Mouse (Mus musculus) yolk sac, embryonic 10.5 days (tissue): Measurements from ENCODE around the gene Rnf145.
"Not testable (repeated sequence)": the region's sequence is repeated elsewhere in the genome, so short reads cannot be mapped to it uniquely, and the experiment has no call there.

Experiments used
- DNase-seq: peaks from one replicate; pipeline ENCODE4 v3.0.0-alpha.2; 2017; ENCODE audit warnings: low spot score

Gene Rnf145

GRCm38 (mm10) chr11:44562389-44563135, 43.8 kb downstream of the Rnf145 start:
- no peak for DNase-seq

GRCm38 (mm10) chr11:44564245-44564864, 45.6 kb downstream of the Rnf145 start:
- no peak for DNase-seq

- DNase-seq: no peak
Observed at GRCm38 (mm10) chr11:44564940-44565339, 46.2 kb downstream of the Rnf145 start.

GRCm38 (mm10) chr11:44570336-44570735, 51.6 kb downstream of the Rnf145 start:
- DNase-seq: not testable (repeated sequence)

- DNase-seq: no peak
Observed at GRCm38 (mm10) chr11:44572781-44573180, 54.0 kb downstream of the Rnf145 start.

- DNase-seq: peak; percentile 22
Observed at GRCm38 (mm10) chr11:44573396-44573795, 54.6 kb downstream of the Rnf145 start.

GRCm38 (mm10) chr11:44574391-44574790, 55.6 kb downstream of the Rnf145 start:
- DNase-seq: no peak

- DNase-seq: no peak
Observed at GRCm38 (mm10) chr11:44574820-44575219, 56.1 kb downstream of the Rnf145 start.

- DNase-seq: no peak
Observed at GRCm38 (mm10) chr11:44577911-44578310, 59.1 kb downstream of the Rnf145 start.

GRCm38 (mm10) chr11:44581277-44581683, 62.5 kb downstream of the Rnf145 start:
- peak; percentile 38 for DNase-seq

GRCm38 (mm10) chr11:44586047-44586696, 67.4 kb downstream of the Rnf145 start:
- DNase-seq: peak; percentile 17

- no peak for DNase-seq
Observed at GRCm38 (mm10) chr11:44593016-44593415, 74.3 kb downstream of the Rnf145 start.

- DNase-seq: no peak
Observed at GRCm38 (mm10) chr11:44594768-44595167, 76.0 kb downstream of the Rnf145 start.

GRCm38 (mm10) chr11:44606881-44607280, 88.1 kb downstream of the Rnf145 start:
- DNase-seq: no peak

GRCm38 (mm10) chr11:44608646-44609045, 89.9 kb downstream of the Rnf145 start:
- no peak for DNase-seq

- DNase-seq: peak; percentile 70
Observed at GRCm38 (mm10) chr11:44610971-44611781, 92.4 kb downstream of the Rnf145 start.

- DNase-seq: no peak
Observed at GRCm38 (mm10) chr11:44612156-44612555, 93.4 kb downstream of the Rnf145 start.

- DNase-seq: no peak
Observed at GRCm38 (mm10) chr11:44612681-44613410, 94.1 kb downstream of the Rnf145 start.

GRCm38 (mm10) chr11:44613411-44614180, 94.8 kb downstream of the Rnf145 start:
- no peak for DNase-seq
